Mouse (Mus musculus) G1E (cell line): ENCODE data around the gene 1190005I06Rik.

Experiments used
- CTCF ChIP-seq: IDR thresholded peaks from 2 replicates; pipeline ENCODE4 v1.5.1; 2012; ENCODE audit warnings: low read depth, low read length, inconsistent platforms, mixed read lengths
- GATA1 ChIP-seq: IDR thresholded peaks from 2 replicates; pipeline ENCODE4 v1.6.1; 2012; ENCODE audit warnings: borderline replicate concordance, low read length, inconsistent platforms, mixed read lengths

DNA sequence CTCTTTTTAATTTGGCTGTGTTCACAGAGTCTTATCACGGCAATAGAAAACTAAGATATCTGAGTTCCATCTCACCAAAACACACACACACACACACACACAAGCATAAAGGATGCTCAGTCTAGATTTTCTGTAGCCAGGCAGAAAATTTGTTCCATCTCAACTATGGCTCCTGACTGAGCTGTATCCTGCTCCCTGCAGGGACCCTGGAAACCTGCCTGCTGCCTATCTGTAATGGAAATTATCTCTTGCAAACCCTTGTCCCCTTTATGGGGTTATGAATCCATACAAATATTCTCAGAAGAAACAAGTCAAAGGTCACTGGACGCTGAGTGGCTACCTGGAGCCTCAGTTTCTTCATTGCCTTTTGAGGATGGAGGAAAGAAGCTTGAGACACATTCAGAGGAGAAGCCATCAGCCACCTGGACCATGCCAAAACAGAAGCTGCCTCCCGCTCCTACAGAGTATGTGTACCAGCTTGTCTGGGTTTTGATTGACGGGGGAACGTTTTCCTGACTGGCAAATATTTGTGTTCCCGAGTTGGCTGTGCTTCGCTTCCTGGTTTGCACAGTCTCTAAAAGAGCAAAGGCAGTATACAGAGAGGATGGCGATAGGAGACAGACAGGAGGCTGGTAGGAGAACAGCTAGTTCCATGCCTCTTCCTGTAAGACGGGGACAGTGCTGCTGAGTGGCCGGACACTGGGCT is 55.7 kb downstream of the 1190005I06Rik start:
- no peak for TF ChIP-seq CTCF
- TF ChIP-seq GATA1 = no peak
